Mouse (Mus musculus): ENCODE results near the gene D5Ertd579e. TPM values are rescaled to one million over a fixed set of nuclear protein-coding genes. Genes with fewer than 3 reads are reported as not detected.

D5Ertd579e gene
- total and polyA plus RNA-seq, 3 experiments = 13.7 to 29.4 (median 22.9) TPM

GRCm38 (mm10) chr5:36716816-36717215, 21.0 kb upstream of the D5Ertd579e start:
- Histone ChIP-seq H3K27ac (ENCODE audit: insufficient read depth, low read depth) (no peak overlapping the region), H3K36me3 (replicated peaks in 1 of 2; ENCODE audit: control insufficient read depth in 1 of 2, insufficient read depth in 1 of 2, low read length in 1 of 2) (no peaks in the 10 kb centered on the region), H3K79me2 (replicated peaks; ENCODE audit: control insufficient read depth, extremely low read depth, insufficient read depth, poor library complexity, severe bottlenecking) (no peaks in the 10 kb centered on the region), H3K4me2 (ENCODE audit: insufficient read depth, low read depth, poor library complexity, severe bottlenecking) (no peak overlapping the region), H3K27me3 (replicated peaks) (no peaks in the 10 kb centered on the region), H3K4me3 (replicated peaks in 1 of 3; ENCODE audit: low read depth in 2 of 3, low read length in 2 of 3, poor library complexity in 1 of 3) (no peak overlapping the region), H3K4me1 (ENCODE audit: control insufficient read depth in 1 of 2, insufficient read depth in 2 of 2) (peaks cover 17 to 20% of the 10 kb centered on the region in 2 experiments), H3K9ac (ENCODE audit: insufficient read depth, low read depth) (no peak overlapping the region), H3K9me3 (replicated peaks; ENCODE audit: low read length) (no peaks in the 10 kb centered on the region)
- in situ Hi-C loops (cut with MboI; ENCODE audit: low pct_ligation_motif_present, low pct_unique_long_range_greater_than_20kb, low sequenced_read_pairs) (no loop called here), dilution Hi-C loops (cut with MboI; ENCODE audit: extremely low pct_ligation_motif_present, extremely low pct_unique_long_range_greater_than_20kb, low sequenced_read_pairs) (no loop called here)
- no peak for DNase-seq (ENCODE audit: extremely low read depth)
- TF ChIP-seq SIN3A (IDR thresholded peaks at IDR 0.05; ENCODE audit: low read length) = no peak
- no peak for TF ChIP-seq KAT2A (IDR thresholded peaks at IDR 0.05; ENCODE audit: insufficient replicate concordance, low read length)
- TF ChIP-seq E2F4 (IDR thresholded peaks at IDR 0.05; ENCODE audit: insufficient replicate concordance, low read depth, low read length) = no peak
- no peak for TF ChIP-seq NELFE (IDR thresholded peaks at IDR 0.05; ENCODE audit: low read depth, low read length)
- no peak for TF ChIP-seq RAD21 (IDR thresholded peaks at IDR 0.05; ENCODE audit: low read depth, low read length)
- no peak for TF ChIP-seq ELF1 (IDR thresholded peaks at IDR 0.05; ENCODE audit: low read depth, low read length)
- TF ChIP-seq ZNF384 (IDR thresholded peaks at IDR 0.05; ENCODE audit: low read depth, low read length) = no peak
- no peak for TF ChIP-seq NRF1 (IDR thresholded peaks at IDR 0.05; ENCODE audit: low read depth, low read length)
- TF ChIP-seq ZKSCAN1 (IDR thresholded peaks at IDR 0.05; ENCODE audit: borderline replicate concordance, low read depth, low read length) = no peak
- TF ChIP-seq ZMIZ1 (IDR thresholded peaks at IDR 0.05; ENCODE audit: low read depth, low read length) = no peak
- no peak for TF ChIP-seq PAX5 (IDR thresholded peaks at IDR 0.05; ENCODE audit: low read length)

GRCm38 (mm10) chr5:36714832-36715231, 19.0 kb upstream of the D5Ertd579e start:
- H3K27ac ChIP-seq (ENCODE audit: insufficient read depth, low read depth) = no peak overlapping the region
- no peaks in the 10 kb centered on the region for H3K27me3 ChIP-seq (replicated peaks)
- H3K4me3 ChIP-seq (replicated peaks in 1 of 3; ENCODE audit: low read depth in 2 of 3, low read length in 2 of 3, poor library complexity in 1 of 3) = no peak overlapping the region
- no peak overlapping the region for H3K4me2 ChIP-seq (ENCODE audit: insufficient read depth, low read depth, poor library complexity, severe bottlenecking)
- in situ Hi-C loops (cut with MboI; ENCODE audit: low pct_ligation_motif_present, low pct_unique_long_range_greater_than_20kb, low sequenced_read_pairs) (no loop called here), dilution Hi-C loops (cut with MboI; ENCODE audit: extremely low pct_ligation_motif_present, extremely low pct_unique_long_range_greater_than_20kb, low sequenced_read_pairs) (no loop called here)
- TF ChIP-seq POLR2A (IDR thresholded peaks at IDR 0.05; ENCODE audit: low read depth, low read length) (no peak), RCOR1 (conservative IDR thresholded peaks at IDR 0.05; ENCODE audit: low read depth, low read length) (no peak), SMC3 (IDR thresholded peaks at IDR 0.05; ENCODE audit: low read depth, low read length) (no peak), JUND (conservative IDR thresholded peaks at IDR 0.05; ENCODE audit: low read depth, low read length) (no peak), UBTF (IDR thresholded peaks at IDR 0.05; ENCODE audit: low read depth, low read length) (no peak), MAX (IDR thresholded peaks at IDR 0.05; ENCODE audit: low read length) (no peak), CTCF (conservative IDR thresholded peaks at IDR 0.05 in 1 of 2, IDR thresholded peaks at IDR 0.05 in 1 of 2; ENCODE audit: low read depth in 2 of 2, low read length in 2 of 2) (no peak), USF2 (conservative IDR thresholded peaks at IDR 0.05; ENCODE audit: low read depth, low read length) (no peak)
- DNase-seq (ENCODE audit: extremely low read depth) = no peak
- H3K79me2 ChIP-seq (replicated peaks; ENCODE audit: control insufficient read depth, extremely low read depth, insufficient read depth, poor library complexity, severe bottlenecking) = no peaks in the 10 kb centered on the region
- H3K9ac ChIP-seq (ENCODE audit: insufficient read depth, low read depth) = no peak overlapping the region
- no peaks in the 10 kb centered on the region for H3K9me3 ChIP-seq (replicated peaks; ENCODE audit: low read length)
- peaks cover 15 to 33% of the 10 kb centered on the region in 2 experiments for H3K4me1 ChIP-seq (ENCODE audit: control insufficient read depth in 1 of 2, insufficient read depth in 2 of 2)
- H3K36me3 ChIP-seq (replicated peaks in 1 of 2; ENCODE audit: control insufficient read depth in 1 of 2, insufficient read depth in 1 of 2, low read length in 1 of 2) = no peaks in the 10 kb centered on the region

All from CH12.LX (cell line).